15 mouse cellular contexts compared by ENCODE assay signal in the genomic region with DNA sequence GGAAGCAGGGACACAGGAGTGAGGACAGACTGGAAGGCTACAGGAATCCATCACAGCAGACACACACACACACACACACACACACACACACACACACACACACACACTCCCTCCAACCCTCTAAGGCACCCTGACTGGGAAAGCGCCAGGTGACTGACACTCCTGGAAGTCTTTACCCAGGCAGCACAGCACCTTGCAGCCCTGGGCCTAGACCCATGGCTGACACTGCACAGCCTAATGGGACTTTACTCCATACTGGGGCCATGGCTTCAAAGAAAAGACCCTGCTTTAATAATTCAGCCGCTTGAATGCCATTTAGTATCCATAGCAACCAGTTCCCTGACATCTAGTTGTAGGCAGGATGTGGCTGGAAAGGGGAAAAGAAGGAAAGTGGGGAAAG. TPM values are rescaled to one million over a fixed set of nuclear protein-coding genes. Genes with fewer than 3 reads are reported as not detected.
DNase-seq lines count a peak whose midpoint lies in the region; ATAC-seq and TF ChIP-seq lines count a peak whose summit lies in the region.
"Had no signal": no experiment of that assay in that cellular context is flagged by ENCODE, and none has a peak within 500 bp of the region (broad histone marks: within the 10 kb centered on the region; RNA-seq: fewer than 3 reads in every experiment).

No protein-coding gene starts in this region.

- H3K9me3 ChIP-seq in forebrain, embryonic 13.5 days (replicated peaks) = no peaks in the 10 kb centered on the region
- H3K9me3 ChIP-seq in hindbrain, embryonic 16.5 days (ENCODE audit: control insufficient read depth, low read length) = no peaks in the 10 kb centered on the region
- H3K9me3 ChIP-seq in neural tube, embryonic 13.5 days = no peaks in the 10 kb centered on the region

- no peak overlapping the region for H3K9ac ChIP-seq in forebrain, embryonic 13.5 days
- 0 out of 2 replicates have a peak overlapping the region, but pooled peaks have one; percentile 28 for H3K9ac ChIP-seq in hindbrain, embryonic 16.5 days (ENCODE audit: low read depth, low read length)
- no peak overlapping the region for H3K9ac ChIP-seq in neural tube, embryonic 13.5 days
- H3K9ac ChIP-seq: liver, embryonic 14.5 days had no signal

- no peak overlapping the region for H3K4me3 ChIP-seq in forebrain, embryonic 13.5 days
- no peak overlapping the region for H3K4me3 ChIP-seq in hindbrain, embryonic 16.5 days (ENCODE audit: low read length)
- no peak overlapping the region for H3K4me3 ChIP-seq in neural tube, embryonic 13.5 days
- no peak overlapping the region for H3K4me3 ChIP-seq in thymus, adult 2 months (ENCODE audit: control insufficient read depth, insufficient read depth, low read length)
- H3K4me3 ChIP-seq: myocyte had no signal

- H3K27me3 ChIP-seq in forebrain, embryonic 13.5 days = peaks cover 24% of the 10 kb centered on the region
- no peaks in the 10 kb centered on the region; the same call in 1 of the 2 replicates for H3K27me3 ChIP-seq in hindbrain, embryonic 16.5 days (replicated peaks; ENCODE audit: control insufficient read depth, insufficient read depth, low read length)
- peaks cover 37% of the 10 kb centered on the region for H3K27me3 ChIP-seq in neural tube, embryonic 13.5 days
- peaks cover 7% of the 10 kb centered on the region; the same call in 1 of the 2 replicates for H3K27me3 ChIP-seq in thymus, adult 2 months (ENCODE audit: control insufficient read depth, insufficient read depth, low read length)

- peak overlapping the region; percentile 24; the same call in 1 of the 2 replicates for H3K4me2 ChIP-seq in forebrain, embryonic 13.5 days
- no peak overlapping the region for H3K4me2 ChIP-seq in hindbrain, embryonic 16.5 days (ENCODE audit: low read length)
- no peak overlapping the region for H3K4me2 ChIP-seq in neural tube, embryonic 13.5 days

- peak overlapping the region; percentile 72 for H3K27ac ChIP-seq in forebrain, embryonic 13.5 days
- H3K27ac ChIP-seq in hindbrain, embryonic 16.5 days (ENCODE audit: low read depth, low read length) = 0 out of 2 replicates have a peak overlapping the region, but pooled peaks have one; percentile 15
- no peak overlapping the region for H3K27ac ChIP-seq in neural tube, embryonic 13.5 days (replicated peaks)
- no peak overlapping the region for H3K27ac ChIP-seq in thymus, adult 2 months (ENCODE audit: control insufficient read depth, insufficient read depth, low read length)
- H3K27ac ChIP-seq: liver, embryonic 14.5 days had no signal

- H3K36me3 ChIP-seq in forebrain, embryonic 13.5 days (ENCODE audit: poor library complexity, severe bottlenecking) = no peaks in the 10 kb centered on the region
- H3K36me3 ChIP-seq in hindbrain, embryonic 16.5 days (ENCODE audit: control insufficient read depth, insufficient read depth, low read length) = no peaks in the 10 kb centered on the region
- H3K36me3 ChIP-seq in neural tube, embryonic 13.5 days = no peaks in the 10 kb centered on the region
- H3K36me3 ChIP-seq in thymus, adult 2 months (ENCODE audit: control insufficient read depth, insufficient read depth, low read length) = no peaks in the 10 kb centered on the region

- TF ChIP-seq CTCF in thymus, adult 2 months (IDR thresholded peaks at IDR 0.05; ENCODE audit: borderline replicate concordance, control insufficient read depth, extremely low read depth, insufficient read depth, low read length, poor library complexity) = no peak

- peak; percentile 64 for DNase-seq in embryo, embryonic 10.5 days (ENCODE audit: low spot score)
- DNase-seq in T-cell, adult 2 months (ENCODE audit: low spot score) = no peak
- no peak for DNase-seq in thymus, adult 2 months
- DNase-seq in gastrocnemius, adult 18-20 months (ENCODE audit: low spot score) = no peak
- DNase-seq: cerebellum, postnatal 25 days; heart, postnatal 36 days; kidney, adult 2 months; left cerebral cortex, postnatal 4 days; lung, postnatal 36 days; thymus, postnatal 36 days had no signal

- peaks cover 44% of the 10 kb centered on the region for H3K4me1 ChIP-seq in forebrain, embryonic 13.5 days
- H3K4me1 ChIP-seq in hindbrain, embryonic 16.5 days (ENCODE audit: control insufficient read depth, insufficient read depth, low read depth, low read length) = peaks cover 16% of the 10 kb centered on the region
- H3K4me1 ChIP-seq in neural tube, embryonic 13.5 days (replicated peaks) = peaks cover 27% of the 10 kb centered on the region
- H3K4me1 ChIP-seq in thymus, adult 2 months (replicated peaks; ENCODE audit: control insufficient read depth, insufficient read depth, low read length) = no peaks in the 10 kb centered on the region

- WGBS in forebrain, embryonic 13.5 days = 23% methylated on average over 2 of the region's 2 CpGs
- 37% methylated on average over 2 of the region's 2 CpGs for WGBS in hindbrain, embryonic 16.5 days
- WGBS in neural tube, embryonic 13.5 days = 39% methylated on average over 2 of the region's 2 CpGs
- 88% methylated on average over 2 of the region's 2 CpGs for WGBS in thymus, adult 2 months

- ATAC-seq in forebrain, embryonic 13.5 days = peak; percentile 66
- ATAC-seq in hindbrain, embryonic 16.5 days = peak; percentile 69
- peak; percentile 57 for ATAC-seq in neural tube, embryonic 13.5 days (ENCODE audit: low read depth)

- TF ChIP-seq POLR2A in thymus, adult 2 months (IDR thresholded peaks at IDR 0.05; ENCODE audit: control insufficient read depth, extremely low read depth, insufficient read depth, low read length, poor library complexity) = no peak

RNA-seq across cellular contexts. Expression of a gene that starts 2.3 kb away (rescaled TPM):
- 5.8 and 6.3 TPM in 2 replicates for polyA plus RNA-seq in forebrain, embryonic 13.5 days (2015; fragmentation: Nextera tagmentation; extraction: Ambion mirVana)
- polyA plus RNA-seq in hindbrain, embryonic 16.5 days (2015; fragmentation: Nextera tagmentation; extraction: Ambion mirVana) = 13.5 and 14.0 TPM in 2 replicates
- polyA plus RNA-seq in neural tube, embryonic 13.5 days (2015; fragmentation: Nextera tagmentation; extraction: Ambion mirVana) = 9.1 and 10.7 TPM in 2 replicates
- 11.8 and 17.0 TPM in 2 replicates for polyA plus RNA-seq in thymus, adult 2 months (2012; rRNA removed)
- under 1 TPM; 0.05 to 0.07 TPM for total RNA-seq in gastrocnemius, adult 18-20 months (2021)
- polyA plus RNA-seq: myocyte had no signal

Comparison
In these comparisons a context has a peak if more than half of its experiments do, and no peak if none do; other contexts are left out.
1. H3K27ac ChIP-seq: peak in forebrain, embryonic 13.5 days (single experiment) and hindbrain, embryonic 16.5 days (single experiment); none in neural tube, embryonic 13.5 days (single experiment) and thymus, adult 2 months (single experiment).
2. Peak in every context shown above with its lines, with median percentiles within 50 percentile points of each other: ATAC-seq.